Mouse (Mus musculus): ENCODE results near the gene Gpc3. TPM values are rescaled to one million over a fixed set of nuclear protein-coding genes. Genes with fewer than 3 reads are reported as not detected.

Gene Gpc3
- polyA plus RNA-seq, 1 experiment from 2014 or later = 969 TPM

- H3K27ac ChIP-seq = no peak overlapping the region
- 86% methylated on average over 4 of the region's 4 CpGs for WGBS
- H3K4me3 ChIP-seq (replicated peaks) = no peak overlapping the region
- no peak overlapping the region for H3K4me2 ChIP-seq
- no peaks in the 10 kb centered on the region for H3K9me3 ChIP-seq (replicated peaks)
- no peaks in the 10 kb centered on the region for H3K4me1 ChIP-seq
- no peak overlapping the region for H3K9ac ChIP-seq
- no peak for ATAC-seq (replicated peaks; ENCODE audit: low FRiP score)
- H3K27me3 ChIP-seq = peaks cover 11% of the 10 kb centered on the region; the same call in 1 of the 2 replicates
- no peaks in the 10 kb centered on the region for H3K36me3 ChIP-seq
Measured at GRCm38 (mm10) chrX:52321791-52322190, 292.0 kb downstream of the Gpc3 start.

GRCm38 (mm10) chrX:52320653-52321052, 293.1 kb downstream of the Gpc3 start:
- Histone ChIP-seq H3K4me1 (no peaks in the 10 kb centered on the region), H3K36me3 (no peaks in the 10 kb centered on the region), H3K4me2 (no peak overlapping the region), H3K27ac (no peak overlapping the region), H3K27me3 (peaks cover 17% of the 10 kb centered on the region; the same call in 1 of the 2 replicates), H3K9me3 (replicated peaks) (no peaks in the 10 kb centered on the region), H3K4me3 (replicated peaks) (no peak overlapping the region), H3K9ac (no peak overlapping the region)
- no peak for ATAC-seq (replicated peaks; ENCODE audit: low FRiP score)
- 66% methylated on average over 4 of the region's 4 CpGs for WGBS

GRCm38 (mm10) chrX:52310976-52311375, 302.8 kb downstream of the Gpc3 start:
- Histone ChIP-seq H3K36me3 (0 out of 2 replicates have a peak, but pooled peaks cover 5% of the 10 kb centered on the region), H3K27me3 (peaks cover 17% of the 10 kb centered on the region), H3K4me1 (no peaks in the 10 kb centered on the region), H3K27ac (no peak overlapping the region), H3K9me3 (replicated peaks) (no peaks in the 10 kb centered on the region), H3K9ac (no peak overlapping the region), H3K4me2 (no peak overlapping the region), H3K4me3 (replicated peaks) (no peak overlapping the region)
- WGBS = 78% methylated on average over 2 of the region's 2 CpGs
- ATAC-seq (replicated peaks; ENCODE audit: low FRiP score) = no peak

- no peak overlapping the region for H3K9ac ChIP-seq
- H3K4me2 ChIP-seq = no peak overlapping the region
- peaks cover 8% of the 10 kb centered on the region for H3K27me3 ChIP-seq
- ATAC-seq (replicated peaks; ENCODE audit: low FRiP score) = no peak
- no peak overlapping the region for H3K4me3 ChIP-seq (replicated peaks)
- no peaks in the 10 kb centered on the region for H3K36me3 ChIP-seq
- WGBS = 89% methylated on average over 4 of the region's 4 CpGs
- H3K4me1 ChIP-seq = no peaks in the 10 kb centered on the region
- no peaks in the 10 kb centered on the region for H3K9me3 ChIP-seq (replicated peaks)
- H3K27ac ChIP-seq = no peak overlapping the region
Measured at GRCm38 (mm10) chrX:52305226-52305625, 308.5 kb downstream of the Gpc3 start.

GRCm38 (mm10) chrX:52288792-52289191, 325.0 kb downstream of the Gpc3 start:
- Histone ChIP-seq H3K4me1 (no peaks in the 10 kb centered on the region), H3K36me3 (no peaks in the 10 kb centered on the region), H3K27me3 (peaks cover 7% of the 10 kb centered on the region; the same call in 1 of the 2 replicates), H3K9ac (no peak overlapping the region), H3K4me3 (replicated peaks) (no peak overlapping the region), H3K9me3 (replicated peaks) (no peaks in the 10 kb centered on the region), H3K27ac (no peak overlapping the region), H3K4me2 (no peak overlapping the region)
- WGBS = 38% methylated on average over 1 of the region's 1 CpGs
- no peak for ATAC-seq (replicated peaks; ENCODE audit: low FRiP score)

- ATAC-seq (replicated peaks; ENCODE audit: low FRiP score) = no peak
- 68% methylated on average over 6 of the region's 6 CpGs for WGBS
- Histone ChIP-seq H3K27me3 (peaks cover 10% of the 10 kb centered on the region; the same call in 1 of the 2 replicates), H3K4me2 (no peak overlapping the region), H3K4me3 (replicated peaks) (no peak overlapping the region), H3K4me1 (no peaks in the 10 kb centered on the region), H3K27ac (no peak overlapping the region), H3K36me3 (no peaks in the 10 kb centered on the region), H3K9ac (no peak overlapping the region), H3K9me3 (replicated peaks) (no peaks in the 10 kb centered on the region)
Measured at GRCm38 (mm10) chrX:52287944-52288343, 325.8 kb downstream of the Gpc3 start.

- Histone ChIP-seq H3K4me3 (replicated peaks) (no peak overlapping the region), H3K27ac (peak overlapping the region; percentile 37; the same call in 1 of the 2 replicates), H3K9ac (no peak overlapping the region), H3K9me3 (replicated peaks) (no peaks in the 10 kb centered on the region), H3K27me3 (peaks cover 10% of the 10 kb centered on the region; the same call in 1 of the 2 replicates), H3K4me2 (no peak overlapping the region), H3K36me3 (no peaks in the 10 kb centered on the region), H3K4me1 (peaks cover 7% of the 10 kb centered on the region; the same call in 1 of the 2 replicates)
- ATAC-seq (replicated peaks; ENCODE audit: low FRiP score) = peak; percentile 73; the same call in 1 of the 2 replicates
- 40% methylated on average over 4 of the region's 4 CpGs for WGBS
Measured at GRCm38 (mm10) chrX:52282070-52282469, 331.7 kb downstream of the Gpc3 start.

GRCm38 (mm10) chrX:52281103-52281900, 332.4 kb downstream of the Gpc3 start:
- Histone ChIP-seq H3K4me2 (no peak overlapping the region), H3K4me3 (replicated peaks) (no peak overlapping the region), H3K9me3 (replicated peaks) (no peaks in the 10 kb centered on the region), H3K36me3 (no peaks in the 10 kb centered on the region), H3K9ac (no peak overlapping the region), H3K4me1 (peaks cover 7% of the 10 kb centered on the region; the same call in 1 of the 2 replicates), H3K27ac (peak overlapping the region; percentile 37; the same call in 1 of the 2 replicates), H3K27me3 (peaks cover 14% of the 10 kb centered on the region; the same call in 1 of the 2 replicates)
- ATAC-seq (replicated peaks; ENCODE audit: low FRiP score) = no peak
- 67% methylated on average over 6 of the region's 6 CpGs for WGBS

GRCm38 (mm10) chrX:52278687-52279359, 334.9 kb downstream of the Gpc3 start:
- H3K27me3 ChIP-seq = peaks cover 10% of the 10 kb centered on the region; the same call in 1 of the 2 replicates
- no peak for ATAC-seq (replicated peaks; ENCODE audit: low FRiP score)
- no peak overlapping the region for H3K9ac ChIP-seq
- H3K4me3 ChIP-seq (replicated peaks) = no peak overlapping the region
- H3K4me1 ChIP-seq = peaks cover 7% of the 10 kb centered on the region; the same call in 1 of the 2 replicates
- H3K9me3 ChIP-seq (replicated peaks) = no peaks in the 10 kb centered on the region
- 73% methylated on average over 3 of the region's 3 CpGs for WGBS
- H3K27ac ChIP-seq = no peak overlapping the region
- no peaks in the 10 kb centered on the region for H3K36me3 ChIP-seq
- no peak overlapping the region for H3K4me2 ChIP-seq

- WGBS = 50% methylated on average over 1 of the region's 1 CpGs
- H3K9me3 ChIP-seq (replicated peaks) = no peaks in the 10 kb centered on the region
Measured at GRCm38 (mm10) chrX:52277599-52277998, 336.2 kb downstream of the Gpc3 start.

GRCm38 (mm10) chrX:52273016-52273415, 340.7 kb downstream of the Gpc3 start:
- WGBS = 82% methylated on average over 7 of the region's 7 CpGs
- peaks cover 9% of the 10 kb centered on the region; the same call in 1 of the 2 replicates for H3K36me3 ChIP-seq
- no peak overlapping the region for H3K9ac ChIP-seq
- peaks cover 3% of the 10 kb centered on the region; the same call in 1 of the 2 replicates for H3K4me1 ChIP-seq
- ATAC-seq (replicated peaks; ENCODE audit: low FRiP score) = no peak
- no peaks in the 10 kb centered on the region for H3K9me3 ChIP-seq (replicated peaks)
- H3K4me2 ChIP-seq = no peak overlapping the region
- H3K27me3 ChIP-seq = 0 out of 2 replicates have a peak, but pooled peaks cover 6% of the 10 kb centered on the region
- no peak overlapping the region for H3K27ac ChIP-seq
- no peak overlapping the region for H3K4me3 ChIP-seq (replicated peaks)

More at GRCm38 (mm10) chrX:52277599-52277998, 336.2 kb downstream of the Gpc3 start:
- no peak overlapping the region for H3K27ac ChIP-seq
- peaks cover 7% of the 10 kb centered on the region; the same call in 1 of the 2 replicates for H3K4me1 ChIP-seq
- H3K4me3 ChIP-seq (replicated peaks) = no peak overlapping the region
- H3K36me3 ChIP-seq = no peaks in the 10 kb centered on the region
- ATAC-seq (replicated peaks; ENCODE audit: low FRiP score) = no peak
- no peak overlapping the region for H3K4me2 ChIP-seq
- H3K9ac ChIP-seq = no peak overlapping the region
- H3K27me3 ChIP-seq = peaks cover 8% of the 10 kb centered on the region; the same call in 1 of the 2 replicates

GRCm38 (mm10) chrX:52261991-52262390, 351.8 kb downstream of the Gpc3 start:
- H3K9ac ChIP-seq = no peak overlapping the region
- peaks cover 13% of the 10 kb centered on the region for H3K4me1 ChIP-seq
- no peak for ATAC-seq (replicated peaks; ENCODE audit: low FRiP score)
- H3K4me2 ChIP-seq = no peak overlapping the region
- H3K27ac ChIP-seq = no peak overlapping the region
- 45% methylated on average over 11 of the region's 11 CpGs for WGBS
- H3K27me3 ChIP-seq = peaks cover 13% of the 10 kb centered on the region
- H3K4me3 ChIP-seq (replicated peaks) = no peak overlapping the region
- H3K9me3 ChIP-seq (replicated peaks) = no peaks in the 10 kb centered on the region
- H3K36me3 ChIP-seq = no peaks in the 10 kb centered on the region

Measured in kidney, embryonic 15.5 days (tissue).